Mouse (Mus musculus): ENCODE measurements around the gene Acap2. TPM values are rescaled to one million over a fixed set of nuclear protein-coding genes. Genes with fewer than 3 reads are reported as not detected.

Acap2 gene
- polyA plus RNA-seq, 1 experiment from 2014 or later: 10.6 TPM

- WGBS: 71% methylated on average over 8 of the region's 8 CpGs
These were observed 124.6 kb downstream of the Acap2 start for GRCm38 (mm10) chr16:31076436-31076835.

GRCm38 (mm10) chr16:31074324-31074908 is 126.6 kb downstream of the Acap2 start:
- Histone ChIP-seq H3K4me1 (ENCODE audit: control insufficient read depth, insufficient read depth, low read length) (peaks cover 4% of the 10 kb centered on the region), H3K9me3 (replicated peaks; ENCODE audit: control insufficient read depth, low read length) (no peaks in the 10 kb centered on the region), H3K9ac (ENCODE audit: low read length) (no peak overlapping the region), H3K4me2 (ENCODE audit: low read depth, low read length) (no peak overlapping the region), H3K4me3 (ENCODE audit: low read length) (no peak overlapping the region), H3K36me3 (ENCODE audit: control insufficient read depth, insufficient read depth) (no peaks in the 10 kb centered on the region), H3K27ac (ENCODE audit: low read length) (no peak overlapping the region), H3K27me3 (ENCODE audit: control insufficient read depth, insufficient read depth, low read length) (no peaks in the 10 kb centered on the region)
- no peak for ATAC-seq (replicated peaks; ENCODE audit: extremely low read depth, insufficient read depth, low FRiP score)
- WGBS: 70% methylated on average over 3 of the region's 3 CpGs

More at GRCm38 (mm10) chr16:31076436-31076835, 124.6 kb downstream of the Acap2 start:
- H3K27ac ChIP-seq (ENCODE audit: low read length): no peak overlapping the region
- no peaks in the 10 kb centered on the region for H3K27me3 ChIP-seq (ENCODE audit: control insufficient read depth, insufficient read depth, low read length)
- ATAC-seq (replicated peaks; ENCODE audit: extremely low read depth, insufficient read depth, low FRiP score): no peak
- H3K4me3 ChIP-seq (ENCODE audit: low read length): no peak overlapping the region
- H3K36me3 ChIP-seq (ENCODE audit: control insufficient read depth, insufficient read depth): no peaks in the 10 kb centered on the region
- peaks cover 8% of the 10 kb centered on the region for H3K4me1 ChIP-seq (ENCODE audit: control insufficient read depth, insufficient read depth, low read length)
- no peak overlapping the region for H3K4me2 ChIP-seq (ENCODE audit: low read depth, low read length)
- no peaks in the 10 kb centered on the region for H3K9me3 ChIP-seq (replicated peaks; ENCODE audit: control insufficient read depth, low read length)
- H3K9ac ChIP-seq (ENCODE audit: low read length): no peak overlapping the region

- Histone ChIP-seq H3K9ac (ENCODE audit: low read length) (no peak overlapping the region), H3K4me1 (ENCODE audit: control insufficient read depth, insufficient read depth, low read length) (peaks cover 6% of the 10 kb centered on the region), H3K27ac (ENCODE audit: low read length) (no peak overlapping the region), H3K36me3 (ENCODE audit: control insufficient read depth, insufficient read depth) (no peaks in the 10 kb centered on the region), H3K4me3 (ENCODE audit: low read length) (no peak overlapping the region), H3K27me3 (ENCODE audit: control insufficient read depth, insufficient read depth, low read length) (no peaks in the 10 kb centered on the region), H3K9me3 (replicated peaks; ENCODE audit: control insufficient read depth, low read length) (no peaks in the 10 kb centered on the region), H3K4me2 (ENCODE audit: low read depth, low read length) (no peak overlapping the region)
- ATAC-seq (replicated peaks; ENCODE audit: extremely low read depth, insufficient read depth, low FRiP score): no peak
- 86% methylated on average over 6 of the region's 6 CpGs for WGBS
These were observed 129.3 kb downstream of the Acap2 start for GRCm38 (mm10) chr16:31071731-31072130.

- H3K9ac ChIP-seq (ENCODE audit: low read length): peak overlapping the region; percentile 65
- H3K36me3 ChIP-seq (ENCODE audit: control insufficient read depth, insufficient read depth): no peaks in the 10 kb centered on the region
- peak overlapping the region; percentile 53 for H3K4me2 ChIP-seq (ENCODE audit: low read depth, low read length)
- no peaks in the 10 kb centered on the region for H3K27me3 ChIP-seq (ENCODE audit: control insufficient read depth, insufficient read depth, low read length)
- WGBS: 15% methylated on average over 21 of the region's 21 CpGs
- H3K4me3 ChIP-seq (ENCODE audit: low read length): peak overlapping the region; percentile 28; the same call in 1 of the 2 replicates
- peaks cover 11% of the 10 kb centered on the region for H3K4me1 ChIP-seq (ENCODE audit: control insufficient read depth, insufficient read depth, low read length)
- H3K9me3 ChIP-seq (replicated peaks; ENCODE audit: control insufficient read depth, low read length): no peaks in the 10 kb centered on the region
- H3K27ac ChIP-seq (ENCODE audit: low read length): 0 out of 2 replicates have a peak overlapping the region, but pooled peaks have one; percentile 8
- ATAC-seq (replicated peaks; ENCODE audit: extremely low read depth, insufficient read depth, low FRiP score): peak; percentile 64; the same call in 1 of the 2 replicates
These were observed 130.5 kb downstream of the Acap2 start for GRCm38 (mm10) chr16:31070358-31071133.

- no peak for ATAC-seq (replicated peaks; ENCODE audit: extremely low read depth, insufficient read depth, low FRiP score)
- Histone ChIP-seq H3K27ac (ENCODE audit: low read length) (no peak overlapping the region), H3K36me3 (ENCODE audit: control insufficient read depth, insufficient read depth) (no peaks in the 10 kb centered on the region), H3K4me3 (ENCODE audit: low read length) (no peak overlapping the region), H3K27me3 (ENCODE audit: control insufficient read depth, insufficient read depth, low read length) (no peaks in the 10 kb centered on the region), H3K4me2 (ENCODE audit: low read depth, low read length) (no peak overlapping the region), H3K4me1 (ENCODE audit: control insufficient read depth, insufficient read depth, low read length) (peaks cover 11% of the 10 kb centered on the region), H3K9me3 (replicated peaks; ENCODE audit: control insufficient read depth, low read length) (no peaks in the 10 kb centered on the region), H3K9ac (ENCODE audit: low read length) (no peak overlapping the region)
- 74% methylated on average over 14 of the region's 14 CpGs for WGBS
These were observed 131.6 kb downstream of the Acap2 start for GRCm38 (mm10) chr16:31069211-31070166.

GRCm38 (mm10) chr16:31068280-31068679 is 132.8 kb downstream of the Acap2 start:
- no peak for ATAC-seq (replicated peaks; ENCODE audit: extremely low read depth, insufficient read depth, low FRiP score)
- no peaks in the 10 kb centered on the region for H3K9me3 ChIP-seq (replicated peaks; ENCODE audit: control insufficient read depth, low read length)
- H3K27me3 ChIP-seq (ENCODE audit: control insufficient read depth, insufficient read depth, low read length): no peaks in the 10 kb centered on the region
- WGBS: 78% methylated on average over 7 of the region's 7 CpGs
- H3K4me3 ChIP-seq (ENCODE audit: low read length): no peak overlapping the region
- H3K36me3 ChIP-seq (ENCODE audit: control insufficient read depth, insufficient read depth): no peaks in the 10 kb centered on the region
- no peak overlapping the region for H3K4me2 ChIP-seq (ENCODE audit: low read depth, low read length)
- no peak overlapping the region for H3K27ac ChIP-seq (ENCODE audit: low read length)
- H3K9ac ChIP-seq (ENCODE audit: low read length): no peak overlapping the region
- H3K4me1 ChIP-seq (ENCODE audit: control insufficient read depth, insufficient read depth, low read length): peaks cover 11% of the 10 kb centered on the region

- Histone ChIP-seq H3K27ac (ENCODE audit: low read length) (peak overlapping the region; percentile 63), H3K9me3 (replicated peaks; ENCODE audit: control insufficient read depth, low read length) (no peaks in the 10 kb centered on the region), H3K9ac (ENCODE audit: low read length) (no peak overlapping the region), H3K4me1 (ENCODE audit: control insufficient read depth, insufficient read depth, low read length) (peaks cover 11% of the 10 kb centered on the region), H3K4me2 (ENCODE audit: low read depth, low read length) (peak overlapping the region; percentile 18; the same call in 1 of the 2 replicates), H3K4me3 (ENCODE audit: low read length) (no peak overlapping the region), H3K36me3 (ENCODE audit: control insufficient read depth, insufficient read depth) (no peaks in the 10 kb centered on the region), H3K27me3 (ENCODE audit: control insufficient read depth, insufficient read depth, low read length) (no peaks in the 10 kb centered on the region)
- ATAC-seq (replicated peaks; ENCODE audit: extremely low read depth, insufficient read depth, low FRiP score): peak; percentile 65
- 38% methylated on average over 15 of the region's 15 CpGs for WGBS
These were observed 134.5 kb downstream of the Acap2 start for GRCm38 (mm10) chr16:31066344-31067098.

GRCm38 (mm10) chr16:31064782-31065181 is 136.3 kb downstream of the Acap2 start:
- Histone ChIP-seq H3K27me3 (ENCODE audit: control insufficient read depth, insufficient read depth, low read length) (no peaks in the 10 kb centered on the region), H3K9ac (ENCODE audit: low read length) (no peak overlapping the region), H3K9me3 (replicated peaks; ENCODE audit: control insufficient read depth, low read length) (no peaks in the 10 kb centered on the region), H3K4me1 (ENCODE audit: control insufficient read depth, insufficient read depth, low read length) (peaks cover 7% of the 10 kb centered on the region; the same call in 1 of the 2 replicates), H3K4me3 (ENCODE audit: low read length) (no peak overlapping the region), H3K4me2 (ENCODE audit: low read depth, low read length) (no peak overlapping the region), H3K27ac (ENCODE audit: low read length) (no peak overlapping the region), H3K36me3 (ENCODE audit: control insufficient read depth, insufficient read depth) (no peaks in the 10 kb centered on the region)
- ATAC-seq (replicated peaks; ENCODE audit: extremely low read depth, insufficient read depth, low FRiP score): no peak
- WGBS: 80% methylated on average over 6 of the region's 6 CpGs
